Mouse (Mus musculus): Measurements from ENCODE around the gene Mast4. TPM values are rescaled to one million over a fixed set of nuclear protein-coding genes. Genes with fewer than 3 reads are reported as not detected.

The Mast4 gene
- polyA plus RNA-seq, 1 experiment from 2014 or later: 41.1 TPM

- H3K27ac ChIP-seq: peak overlapping the region; percentile 61
- no peak overlapping the region for H3K4me2 ChIP-seq
- WGBS: 44% methylated on average over 11 of the region's 11 CpGs
- H3K27me3 ChIP-seq (replicated peaks): no peaks in the 10 kb centered on the region
- ATAC-seq (replicated peaks): no peak; the same call in 1 of the 2 replicates
- H3K9me3 ChIP-seq: no peaks in the 10 kb centered on the region; the same call in 1 of the 2 replicates
- H3K4me3 ChIP-seq: no peak overlapping the region
- H3K4me1 ChIP-seq: peaks cover 6% of the 10 kb centered on the region
- no peak overlapping the region for H3K9ac ChIP-seq
- no peaks in the 10 kb centered on the region for H3K36me3 ChIP-seq (replicated peaks)
Observed at GRCm38 (mm10) chr13:102865971-102866724, 468.1 kb downstream of the Mast4 start.

- Histone ChIP-seq H3K36me3 (replicated peaks) (no peaks in the 10 kb centered on the region), H3K9me3 (no peaks in the 10 kb centered on the region; the same call in 1 of the 2 replicates), H3K27me3 (replicated peaks) (no peaks in the 10 kb centered on the region), H3K4me3 (no peak overlapping the region), H3K4me1 (peaks cover 6% of the 10 kb centered on the region), H3K4me2 (no peak overlapping the region), H3K27ac (peak overlapping the region; percentile 61), H3K9ac (no peak overlapping the region)
- ATAC-seq (replicated peaks): no peak
- whole genome bisulfite sequencing: 68% methylated on average over 3 of the region's 3 CpGs
Observed at GRCm38 (mm10) chr13:102865494-102865893, 468.8 kb downstream of the Mast4 start.

- Histone ChIP-seq H3K36me3 (replicated peaks) (no peaks in the 10 kb centered on the region), H3K27me3 (replicated peaks) (no peaks in the 10 kb centered on the region), H3K4me2 (no peak overlapping the region), H3K27ac (no peak overlapping the region), H3K4me3 (no peak overlapping the region), H3K9ac (no peak overlapping the region), H3K9me3 (no peaks in the 10 kb centered on the region; the same call in 1 of the 2 replicates), H3K4me1 (peaks cover 6% of the 10 kb centered on the region)
- 80% methylated on average over 1 of the region's 1 CpGs for WGBS
- no peak for ATAC-seq (replicated peaks)
Observed at GRCm38 (mm10) chr13:102864840-102865239, 469.5 kb downstream of the Mast4 start.

- Histone ChIP-seq H3K27ac (no peak overlapping the region), H3K4me3 (no peak overlapping the region), H3K9me3 (no peaks in the 10 kb centered on the region; the same call in 1 of the 2 replicates), H3K36me3 (replicated peaks) (no peaks in the 10 kb centered on the region), H3K4me2 (no peak overlapping the region), H3K4me1 (peaks cover 6% of the 10 kb centered on the region), H3K27me3 (replicated peaks) (no peaks in the 10 kb centered on the region), H3K9ac (no peak overlapping the region)
- ATAC-seq (replicated peaks): no peak
- WGBS: 88% methylated on average over 2 of the region's 2 CpGs
Observed at GRCm38 (mm10) chr13:102864079-102864478, 470.2 kb downstream of the Mast4 start.

GRCm38 (mm10) chr13:102862981-102863380 lies 471.3 kb downstream of the Mast4 start:
- 83% methylated on average over 2 of the region's 2 CpGs for WGBS

GRCm38 (mm10) chr13:102862397-102862796 lies 471.9 kb downstream of the Mast4 start:
- Histone ChIP-seq H3K36me3 (replicated peaks) (no peaks in the 10 kb centered on the region), H3K4me1 (peaks cover 6% of the 10 kb centered on the region), H3K9ac (no peak overlapping the region), H3K27ac (no peak overlapping the region), H3K9me3 (no peaks in the 10 kb centered on the region), H3K4me3 (no peak overlapping the region), H3K27me3 (replicated peaks) (no peaks in the 10 kb centered on the region), H3K4me2 (no peak overlapping the region)
- no peak for ATAC-seq (replicated peaks)
- 94% methylated on average over 2 of the region's 2 CpGs for WGBS

More at GRCm38 (mm10) chr13:102862981-102863380, 471.3 kb downstream of the Mast4 start:
- H3K9me3 ChIP-seq: no peaks in the 10 kb centered on the region; the same call in 1 of the 2 replicates
- no peaks in the 10 kb centered on the region for H3K36me3 ChIP-seq (replicated peaks)
- H3K4me2 ChIP-seq: no peak overlapping the region
- H3K4me3 ChIP-seq: no peak overlapping the region
- no peak overlapping the region for H3K9ac ChIP-seq
- H3K27me3 ChIP-seq (replicated peaks): no peaks in the 10 kb centered on the region
- no peak overlapping the region for H3K27ac ChIP-seq
- ATAC-seq (replicated peaks): no peak
- H3K4me1 ChIP-seq: peaks cover 6% of the 10 kb centered on the region

- Histone ChIP-seq H3K9ac (no peak overlapping the region), H3K4me3 (no peak overlapping the region), H3K36me3 (replicated peaks) (no peaks in the 10 kb centered on the region), H3K27me3 (replicated peaks) (no peaks in the 10 kb centered on the region), H3K9me3 (no peaks in the 10 kb centered on the region), H3K27ac (no peak overlapping the region), H3K4me2 (no peak overlapping the region), H3K4me1 (peaks cover 2% of the 10 kb centered on the region)
- no peak for ATAC-seq (replicated peaks)
- WGBS: 95% methylated on average over 7 of the region's 7 CpGs
Observed at GRCm38 (mm10) chr13:102860733-102861132, 473.6 kb downstream of the Mast4 start.

- WGBS: 81% methylated on average over 3 of the region's 3 CpGs
- Histone ChIP-seq H3K9ac (no peak overlapping the region), H3K4me2 (no peak overlapping the region), H3K4me3 (no peak overlapping the region), H3K4me1 (no peaks in the 10 kb centered on the region), H3K36me3 (replicated peaks) (no peaks in the 10 kb centered on the region), H3K27me3 (replicated peaks) (no peaks in the 10 kb centered on the region), H3K9me3 (no peaks in the 10 kb centered on the region), H3K27ac (no peak overlapping the region)
- ATAC-seq (replicated peaks): no peak
Observed at GRCm38 (mm10) chr13:102860135-102860534, 474.2 kb downstream of the Mast4 start.

- H3K27ac ChIP-seq: no peak overlapping the region
- no peaks in the 10 kb centered on the region for H3K36me3 ChIP-seq (replicated peaks)
- H3K9ac ChIP-seq: no peak overlapping the region
- H3K9me3 ChIP-seq: no peaks in the 10 kb centered on the region
- no peaks in the 10 kb centered on the region for H3K27me3 ChIP-seq (replicated peaks)
- WGBS: 90% methylated on average over 3 of the region's 3 CpGs
- H3K4me3 ChIP-seq: no peak overlapping the region
- no peak overlapping the region for H3K4me2 ChIP-seq
- ATAC-seq (replicated peaks): no peak
- no peaks in the 10 kb centered on the region for H3K4me1 ChIP-seq
Observed at GRCm38 (mm10) chr13:102857539-102857838, 476.8 kb downstream of the Mast4 start.

- Histone ChIP-seq H3K4me3 (no peak overlapping the region), H3K9ac (no peak overlapping the region), H3K4me1 (no peaks in the 10 kb centered on the region), H3K4me2 (no peak overlapping the region), H3K36me3 (replicated peaks) (no peaks in the 10 kb centered on the region), H3K27me3 (replicated peaks) (no peaks in the 10 kb centered on the region), H3K27ac (no peak overlapping the region), H3K9me3 (no peaks in the 10 kb centered on the region)
- 90% methylated on average over 5 of the region's 5 CpGs for WGBS
- no peak for ATAC-seq (replicated peaks)
Observed at GRCm38 (mm10) chr13:102856821-102857538, 477.3 kb downstream of the Mast4 start.

GRCm38 (mm10) chr13:102852865-102853264 lies 481.4 kb downstream of the Mast4 start:
- H3K27ac ChIP-seq: no peak overlapping the region
- no peaks in the 10 kb centered on the region for H3K9me3 ChIP-seq
- no peaks in the 10 kb centered on the region for H3K27me3 ChIP-seq (replicated peaks)
- 88% methylated on average over 5 of the region's 5 CpGs for WGBS
- H3K4me3 ChIP-seq: no peak overlapping the region
- no peaks in the 10 kb centered on the region for H3K36me3 ChIP-seq (replicated peaks)
- H3K9ac ChIP-seq: no peak overlapping the region
- no peaks in the 10 kb centered on the region for H3K4me1 ChIP-seq
- no peak overlapping the region for H3K4me2 ChIP-seq
- no peak for ATAC-seq (replicated peaks)

GRCm38 (mm10) chr13:102851253-102851652 lies 483.0 kb downstream of the Mast4 start:
- H3K27me3 ChIP-seq (replicated peaks): no peaks in the 10 kb centered on the region
- H3K9ac ChIP-seq: no peak overlapping the region
- H3K4me3 ChIP-seq: no peak overlapping the region
- H3K27ac ChIP-seq: no peak overlapping the region
- H3K4me1 ChIP-seq: no peaks in the 10 kb centered on the region
- H3K36me3 ChIP-seq (replicated peaks): no peaks in the 10 kb centered on the region
- H3K4me2 ChIP-seq: no peak overlapping the region
- ATAC-seq (replicated peaks): no peak
- H3K9me3 ChIP-seq: no peaks in the 10 kb centered on the region
- 90% methylated on average over 1 of the region's 1 CpGs for WGBS

- Histone ChIP-seq H3K9ac (no peak overlapping the region), H3K4me3 (no peak overlapping the region), H3K27ac (no peak overlapping the region), H3K27me3 (replicated peaks) (no peaks in the 10 kb centered on the region), H3K36me3 (replicated peaks) (no peaks in the 10 kb centered on the region), H3K4me2 (no peak overlapping the region), H3K9me3 (no peaks in the 10 kb centered on the region), H3K4me1 (no peaks in the 10 kb centered on the region)
- 86% methylated on average over 2 of the region's 2 CpGs for WGBS
- ATAC-seq (replicated peaks): no peak
Observed at GRCm38 (mm10) chr13:102850594-102850993, 483.7 kb downstream of the Mast4 start.
